Mouse (Mus musculus): ENCODE measurements at regions not wholly inside any gene's neighbourhood (a gene's known extent, or its start where the extent isn't known, plus 50 kb on each side); places are given as distances from the start of the nearest gene placed in this dataset.
"Not testable (repeated sequence)": the region's sequence is repeated elsewhere in the genome, so short reads cannot be mapped to it uniquely, and the experiment has no call there.

DNA sequence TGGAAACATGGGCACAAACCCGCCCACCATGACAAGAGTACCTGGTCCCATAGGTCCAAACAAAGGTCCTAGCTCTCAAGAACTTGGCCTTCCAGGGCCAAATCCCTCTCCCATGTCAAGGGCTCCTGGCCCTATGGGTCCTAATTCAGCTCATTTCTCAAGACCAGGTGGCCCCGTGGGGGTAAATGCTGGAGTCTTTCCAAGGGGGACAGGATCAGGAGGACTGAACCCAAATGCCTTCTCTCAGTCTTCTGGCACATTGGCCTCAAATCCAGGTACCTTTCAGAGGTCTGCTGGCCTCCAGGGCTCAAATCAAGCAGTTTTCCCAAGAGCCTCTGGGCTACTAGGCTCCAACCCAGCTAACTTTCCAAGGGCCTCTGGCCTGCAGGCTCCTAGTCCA, 347.9 kb upstream of the Dab2 start:
- not testable (repeated sequence) for ATAC-seq (replicated peaks; ENCODE audit: low FRiP score, low TSS enrichment, poor library complexity, severe bottlenecking)

DNA sequence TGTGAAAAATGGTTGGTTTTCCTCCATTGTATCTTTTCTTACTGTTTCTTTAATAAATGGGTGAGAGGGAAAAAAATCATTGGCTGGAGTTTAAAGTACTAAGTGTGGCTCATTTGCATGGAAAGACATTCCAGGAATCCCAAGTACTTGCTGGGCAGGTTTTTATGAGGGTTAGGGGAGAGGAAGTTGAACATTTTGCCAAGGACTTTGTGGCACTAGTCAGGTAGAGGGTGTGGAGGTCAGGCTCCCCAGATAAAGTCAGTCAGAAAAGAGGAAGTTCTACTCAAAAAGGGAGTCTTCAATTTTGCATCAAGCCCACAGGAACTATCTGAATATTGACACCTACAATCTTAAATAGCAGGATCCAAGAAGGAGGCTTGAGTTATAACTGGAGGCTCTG, 346.5 kb upstream of the Dab2 start:
- ATAC-seq (replicated peaks; ENCODE audit: low FRiP score, low TSS enrichment, poor library complexity, severe bottlenecking) = no peak

GRCm38 (mm10) chr15:5991351-5992065, 308.1 kb upstream of the Dab2 start:
- ATAC-seq (replicated peaks; ENCODE audit: low FRiP score, low TSS enrichment, poor library complexity, severe bottlenecking) = no peak

GRCm38 (mm10) chr15:5992146-5992545, 307.4 kb upstream of the Dab2 start:
- ATAC-seq (replicated peaks; ENCODE audit: low FRiP score, low TSS enrichment, poor library complexity, severe bottlenecking) = not testable (repeated sequence)

GRCm38 (mm10) chr15:6000816-6001215, 298.8 kb upstream of the Dab2 start:
- ATAC-seq (replicated peaks; ENCODE audit: low FRiP score, low TSS enrichment, poor library complexity, severe bottlenecking) = no peak

DNA sequence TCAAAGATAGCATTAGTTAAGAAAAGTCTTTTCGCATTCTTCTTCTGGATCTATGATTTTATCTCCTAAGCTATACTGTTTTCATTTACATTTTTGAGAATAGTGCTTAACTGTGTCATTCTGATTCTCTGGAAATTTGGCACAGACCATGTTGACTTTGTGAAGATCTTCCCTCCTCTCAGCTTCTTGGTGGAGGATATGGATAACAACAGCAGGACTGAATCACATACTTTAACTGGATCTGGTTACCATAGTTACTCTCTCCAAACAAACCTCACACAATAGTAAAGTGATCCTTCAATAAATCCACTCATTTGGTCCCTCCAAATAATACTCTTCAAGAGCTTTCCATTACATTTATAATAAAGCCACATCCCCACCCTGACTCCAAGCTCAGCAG, 298.2 kb upstream of the Dab2 start:
- no peak for ATAC-seq (replicated peaks; ENCODE audit: low FRiP score, low TSS enrichment, poor library complexity, severe bottlenecking)

DNA sequence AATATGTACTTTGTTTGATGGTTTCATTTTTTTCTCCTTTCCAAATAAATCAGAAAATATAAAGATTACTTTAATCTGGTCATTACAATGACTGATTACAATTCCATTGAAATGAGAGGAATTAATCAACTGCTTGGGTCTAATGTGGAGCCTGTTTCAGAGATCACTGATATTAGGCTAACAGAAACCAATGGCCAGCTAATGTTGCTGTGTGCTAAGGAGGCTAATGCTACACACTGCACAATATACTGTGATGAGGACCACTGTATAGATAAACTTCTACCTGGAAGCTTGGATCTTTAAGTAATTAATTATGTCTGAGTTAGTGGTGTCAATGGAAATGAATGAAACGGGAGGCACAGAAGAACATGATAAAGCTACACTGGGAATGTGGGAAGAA, 284.6 kb upstream of the Dab2 start:
- ATAC-seq (replicated peaks; ENCODE audit: low FRiP score, low TSS enrichment, poor library complexity, severe bottlenecking) = no peak

GRCm38 (mm10) chr15:6016637-6017049, 282.9 kb upstream of the Dab2 start:
- ATAC-seq (replicated peaks; ENCODE audit: low FRiP score, low TSS enrichment, poor library complexity, severe bottlenecking) = no peak

DNA sequence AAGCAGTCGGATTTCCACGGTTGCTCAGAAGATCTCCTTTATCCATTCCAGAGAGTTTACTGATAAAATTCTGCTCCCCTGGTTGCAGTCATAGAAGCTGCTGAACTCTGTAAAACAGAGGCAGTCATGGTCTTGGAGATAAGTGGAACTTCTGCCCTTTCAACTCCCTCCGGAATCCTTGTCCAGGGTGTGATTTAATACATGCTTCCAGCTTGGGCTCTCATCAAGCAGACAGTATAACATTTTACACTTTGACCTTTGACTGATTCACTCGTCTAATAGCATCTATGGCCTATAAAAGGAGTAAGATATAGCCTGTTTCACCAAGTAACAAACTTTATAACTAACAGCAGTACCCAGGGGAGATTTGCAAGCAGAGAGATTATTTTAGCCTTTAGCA, 274.0 kb upstream of the Dab2 start:
- ATAC-seq (replicated peaks; ENCODE audit: low FRiP score, low TSS enrichment, poor library complexity, severe bottlenecking) = no peak

DNA sequence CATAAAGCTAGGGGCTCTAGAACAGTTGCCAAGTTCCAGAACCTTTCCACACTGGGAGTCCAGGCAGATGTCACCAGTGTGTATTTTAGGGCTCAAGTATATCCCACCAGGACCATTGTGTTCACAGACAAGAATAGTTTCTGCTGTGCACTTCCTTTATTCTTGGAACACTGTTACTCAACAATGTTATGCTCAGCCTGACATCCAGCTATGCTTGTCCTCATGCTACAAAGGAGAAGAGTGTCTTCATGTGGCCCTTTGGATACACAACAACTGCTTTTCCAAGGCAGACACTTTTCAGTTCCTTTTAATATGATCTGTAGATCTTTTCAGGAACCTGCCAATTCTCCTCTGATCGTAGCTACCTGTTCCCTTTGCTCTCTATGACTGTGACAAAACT, 270.4 kb upstream of the Dab2 start:
- ATAC-seq (replicated peaks; ENCODE audit: low FRiP score, low TSS enrichment, poor library complexity, severe bottlenecking) = no peak

GRCm38 (mm10) chr15:6030396-6030795, 269.2 kb upstream of the Dab2 start:
- no peak for ATAC-seq (replicated peaks; ENCODE audit: low FRiP score, low TSS enrichment, poor library complexity, severe bottlenecking)

DNA sequence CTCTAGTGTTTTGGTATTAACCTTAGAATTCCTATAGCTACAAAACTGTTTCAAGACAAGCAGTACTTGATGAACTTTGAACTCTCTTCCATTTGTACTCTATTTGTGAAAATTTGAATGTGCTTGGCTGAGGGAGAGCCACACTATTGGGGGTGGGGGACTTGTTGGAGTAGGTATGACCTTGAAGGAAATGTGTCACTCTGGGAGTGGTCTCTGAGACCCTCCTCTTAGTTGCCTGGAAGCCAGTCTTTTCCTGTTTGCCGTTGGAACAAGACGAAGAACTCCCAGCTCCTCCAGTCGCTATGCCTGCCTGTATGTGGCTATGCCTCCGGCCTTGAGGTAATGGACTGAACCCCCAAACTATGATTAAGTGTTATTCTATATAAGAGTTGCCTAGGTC, 265.4 kb upstream of the Dab2 start:
- no peak for ATAC-seq (replicated peaks; ENCODE audit: low FRiP score, low TSS enrichment, poor library complexity, severe bottlenecking)

- ATAC-seq (replicated peaks; ENCODE audit: low FRiP score, low TSS enrichment, poor library complexity, severe bottlenecking) = no peak
Measured at GRCm38 (mm10) chr15:6044511-6045256, 254.9 kb upstream of the Dab2 start.

DNA sequence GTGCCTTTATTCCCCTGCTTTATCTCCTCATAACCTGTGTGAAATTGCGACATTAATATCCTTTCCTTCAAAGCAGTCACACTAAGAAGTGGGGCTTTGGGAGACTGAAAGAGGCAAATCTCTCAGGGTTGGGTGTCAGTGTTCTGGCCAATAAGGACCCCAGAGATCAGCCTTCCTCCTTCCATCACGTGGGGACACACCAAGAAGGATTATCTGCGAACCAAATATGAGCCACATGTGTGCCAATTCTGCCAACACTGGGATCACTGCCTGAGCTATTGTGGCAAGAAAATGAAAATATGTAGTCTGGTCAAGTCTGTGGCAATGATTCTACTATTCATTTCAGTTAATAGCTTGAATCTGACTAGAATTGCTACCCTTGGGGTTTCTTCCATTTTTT, 243.9 kb upstream of the Dab2 start:
- no peak for ATAC-seq (replicated peaks; ENCODE audit: low FRiP score, low TSS enrichment, poor library complexity, severe bottlenecking)

DNA sequence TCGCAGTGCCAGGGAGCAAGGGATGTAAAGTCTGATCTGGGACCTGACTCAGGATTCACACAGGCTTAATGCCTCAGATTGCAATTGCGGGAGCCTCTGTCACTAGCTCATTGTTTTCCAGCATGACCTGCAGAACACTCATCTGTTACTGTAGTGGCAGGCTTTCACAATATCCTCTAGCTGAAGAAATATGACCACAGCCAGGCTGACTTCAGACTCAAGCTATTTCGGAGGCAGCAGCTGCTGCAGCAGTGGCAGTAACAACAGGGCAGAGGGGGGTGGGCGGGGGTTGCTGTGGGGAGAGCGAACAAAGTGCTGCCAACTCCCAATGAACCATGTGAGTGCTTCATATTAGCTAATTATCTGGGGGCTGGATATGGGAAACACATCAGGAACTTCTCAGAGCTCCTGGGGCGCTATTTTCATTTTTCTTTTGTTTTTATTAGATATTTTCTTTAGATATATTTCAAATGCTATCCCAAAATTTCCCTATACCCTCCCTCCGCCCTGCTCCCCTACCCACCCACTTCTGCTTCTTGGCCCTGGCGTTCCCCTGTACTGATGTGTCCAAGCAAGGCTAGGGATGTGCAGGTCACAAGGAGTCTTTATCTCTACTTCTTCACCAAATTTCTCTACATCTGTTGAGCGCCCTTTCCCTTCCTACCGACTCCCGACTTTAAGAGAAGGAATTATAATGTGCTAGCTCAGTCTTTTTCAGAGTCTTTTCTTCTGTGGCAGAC, 242.5 kb upstream of the Dab2 start:
- ATAC-seq (replicated peaks; ENCODE audit: low FRiP score, low TSS enrichment, poor library complexity, severe bottlenecking) = no peak

- ATAC-seq (replicated peaks; ENCODE audit: low FRiP score, low TSS enrichment, poor library complexity, severe bottlenecking) = no peak
Measured at GRCm38 (mm10) chr15:6059361-6059760, 240.2 kb upstream of the Dab2 start.

GRCm38 (mm10) chr15:6059790-6060189, 239.8 kb upstream of the Dab2 start:
- peak; percentile 88 for ATAC-seq (replicated peaks; ENCODE audit: low FRiP score, low TSS enrichment, poor library complexity, severe bottlenecking)

DNA sequence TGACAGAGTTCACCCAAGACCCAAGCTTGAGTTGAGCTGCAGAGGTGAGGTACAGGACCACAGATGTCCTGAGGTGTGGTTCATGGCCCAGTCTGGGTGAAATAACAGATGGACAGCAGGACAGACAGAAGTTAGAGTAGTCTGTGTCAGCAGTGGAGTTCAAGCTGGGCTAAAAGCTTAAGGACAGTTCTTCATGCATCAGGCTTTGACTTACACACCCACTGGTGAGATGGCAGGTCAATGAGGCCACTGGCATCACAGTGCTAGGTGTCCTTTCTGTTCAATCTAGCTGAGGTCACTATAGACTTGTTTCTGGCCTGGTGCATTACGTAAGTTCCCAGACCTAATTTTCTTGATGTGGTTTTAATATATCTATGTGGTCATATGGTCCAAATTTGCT, 238.9 kb upstream of the Dab2 start:
- no peak for ATAC-seq (replicated peaks; ENCODE audit: low FRiP score, low TSS enrichment, poor library complexity, severe bottlenecking)

DNA sequence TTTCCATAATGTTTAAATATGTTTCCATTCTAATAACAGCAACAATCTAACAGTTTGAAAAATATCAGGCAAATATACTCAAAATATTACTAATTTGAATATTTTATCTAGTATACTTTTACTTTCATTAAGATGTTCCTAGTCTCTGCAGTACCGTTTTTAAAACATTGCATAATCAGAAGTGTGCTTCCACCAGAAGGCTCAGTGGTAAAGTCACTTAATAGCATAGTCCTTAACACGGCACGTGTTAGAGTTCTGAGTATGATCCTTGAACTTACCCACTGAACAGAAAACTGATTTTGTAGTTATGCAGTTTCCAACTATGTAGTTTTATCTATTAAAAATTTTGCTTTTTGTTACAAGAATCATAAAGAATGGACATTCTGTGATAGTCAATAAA, 234.5 kb upstream of the Dab2 start:
- no peak for ATAC-seq (replicated peaks; ENCODE audit: low FRiP score, low TSS enrichment, poor library complexity, severe bottlenecking)

- no peak for ATAC-seq (replicated peaks; ENCODE audit: low FRiP score, low TSS enrichment, poor library complexity, severe bottlenecking)
Measured at GRCm38 (mm10) chr15:6067380-6067779, 232.2 kb upstream of the Dab2 start.

DNA sequence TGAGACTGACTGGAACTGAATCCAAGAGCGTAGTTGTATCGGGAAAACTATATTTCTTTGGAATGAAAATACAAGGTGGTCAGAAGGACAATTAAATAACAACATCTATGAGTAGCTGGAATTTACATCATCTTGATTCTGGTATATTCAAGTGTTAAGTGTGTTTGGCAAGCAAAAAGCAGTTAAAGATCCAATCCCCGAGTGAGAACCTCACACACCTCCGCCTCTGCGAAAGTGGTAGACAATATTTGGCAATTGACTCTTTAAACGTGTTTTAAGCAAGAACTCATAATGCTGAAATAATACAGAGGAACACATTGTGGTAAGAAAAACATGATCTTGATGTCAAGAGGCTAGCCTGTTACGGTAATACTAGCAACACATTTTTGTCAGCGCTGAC, 231.2 kb upstream of the Dab2 start:
- no peak for ATAC-seq (replicated peaks; ENCODE audit: low FRiP score, low TSS enrichment, poor library complexity, severe bottlenecking)

Measured in megakaryocyte-erythroid progenitor cell, adult 5-6 weeks (primary cell).